Mouse (Mus musculus) B cell, adult 2 months (primary cell): Measurements from ENCODE around the gene Foxf1.

Experiments
- DNase-seq, 2 experiments: peaks; one replicate each; pipeline ENCODE4 v3.0.0; 2022

The Foxf1 gene

DNA sequence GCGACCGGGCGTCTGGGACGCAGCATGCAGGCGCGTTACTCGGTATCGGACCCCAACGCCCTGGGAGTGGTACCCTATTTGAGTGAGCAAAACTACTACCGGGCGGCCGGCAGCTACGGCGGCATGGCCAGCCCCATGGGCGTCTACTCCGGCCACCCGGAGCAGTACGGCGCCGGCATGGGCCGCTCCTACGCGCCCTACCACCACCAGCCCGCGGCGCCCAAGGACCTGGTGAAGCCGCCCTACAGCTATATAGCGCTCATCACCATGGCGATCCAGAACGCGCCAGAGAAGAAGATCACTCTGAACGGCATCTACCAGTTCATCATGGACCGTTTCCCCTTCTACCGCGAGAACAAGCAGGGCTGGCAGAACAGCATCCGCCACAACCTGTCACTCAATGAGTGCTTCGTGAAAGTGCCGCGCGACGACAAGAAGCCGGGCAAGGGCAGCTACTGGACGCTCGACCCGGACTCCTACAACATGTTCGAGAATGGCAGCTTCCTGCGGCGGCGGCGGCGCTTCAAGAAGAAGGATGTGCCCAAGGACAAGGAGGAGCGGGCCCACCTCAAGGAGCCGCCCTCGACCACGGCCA lies 32.5 kb downstream of the Foxf1 start:
- DNase-seq, result peak; percentile 44 to 48

DNA sequence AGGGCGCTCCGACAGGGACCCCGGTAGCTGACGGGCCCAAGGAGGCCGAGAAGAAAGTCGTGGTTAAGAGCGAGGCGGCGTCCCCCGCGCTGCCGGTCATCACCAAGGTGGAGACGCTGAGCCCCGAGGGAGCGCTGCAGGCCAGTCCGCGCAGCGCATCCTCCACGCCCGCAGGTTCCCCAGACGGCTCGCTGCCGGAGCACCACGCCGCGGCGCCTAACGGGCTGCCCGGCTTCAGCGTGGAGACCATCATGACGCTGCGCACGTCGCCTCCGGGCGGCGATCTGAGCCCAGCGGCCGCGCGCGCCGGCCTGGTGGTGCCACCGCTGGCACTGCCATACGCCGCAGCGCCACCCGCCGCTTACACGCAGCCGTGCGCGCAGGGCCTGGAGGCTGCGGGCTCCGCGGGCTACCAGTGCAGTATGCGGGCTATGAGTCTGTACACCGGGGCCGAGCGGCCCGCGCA lies 33.0 kb downstream of the Foxf1 start:
- peak in 1 of 2 experiments; percentile 42 for DNase-seq

DNA sequence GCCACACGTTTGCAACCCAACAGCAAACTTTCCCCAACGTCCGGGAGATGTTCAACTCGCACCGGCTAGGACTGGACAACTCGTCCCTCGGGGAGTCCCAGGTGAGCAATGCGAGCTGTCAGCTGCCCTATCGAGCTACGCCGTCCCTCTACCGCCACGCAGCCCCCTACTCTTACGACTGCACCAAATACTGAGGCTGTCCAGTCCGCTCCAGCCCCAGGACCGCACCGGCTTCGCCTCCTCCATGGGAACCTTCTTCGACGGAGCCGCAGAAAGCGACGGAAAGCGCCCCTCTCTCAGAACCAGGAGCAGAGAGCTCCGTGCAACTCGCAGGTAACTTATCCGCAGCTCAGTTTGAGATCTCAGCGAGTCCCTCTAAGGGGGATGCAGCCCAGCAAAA lies 33.7 kb downstream of the Foxf1 start:
- no peak for DNase-seq

DNA sequence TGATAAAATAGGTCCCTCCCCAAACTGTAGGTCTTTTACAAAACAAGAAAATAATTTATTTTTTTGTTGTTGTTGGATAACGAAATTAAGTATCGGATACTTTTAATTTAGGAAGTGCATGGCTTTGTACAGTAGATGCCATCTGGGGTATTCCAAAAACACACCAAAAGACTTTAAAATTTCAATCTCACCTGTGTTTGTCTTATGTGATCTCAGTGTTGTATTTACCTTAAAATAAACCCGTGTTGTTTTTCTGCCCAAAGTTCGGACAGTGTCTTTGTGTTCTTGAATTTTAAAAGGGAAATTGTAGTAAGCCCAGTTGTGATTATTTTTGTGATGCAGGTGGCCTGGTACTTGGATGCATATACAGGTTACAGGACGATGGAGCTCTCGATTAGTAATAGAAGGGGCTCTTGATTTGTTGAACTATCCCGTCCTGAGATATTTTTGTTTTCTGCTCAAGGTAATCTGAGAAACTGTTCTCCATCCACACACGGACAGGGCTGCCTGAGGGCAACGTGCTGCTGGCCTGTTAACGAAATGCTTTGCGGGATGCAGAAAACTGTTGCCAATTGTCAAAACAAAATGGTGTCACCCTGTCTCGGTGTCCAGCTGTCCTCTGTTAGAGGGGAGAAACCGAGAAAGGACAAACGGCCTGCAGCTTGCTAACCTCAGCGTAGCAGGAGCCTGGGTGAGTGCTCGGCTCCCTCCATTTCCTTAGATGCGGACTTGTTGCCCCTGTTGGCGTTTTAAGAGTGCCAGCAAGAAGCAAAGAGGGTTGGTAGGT lies 34.6 kb downstream of the Foxf1 start:
- DNase-seq, result no peak

DNA sequence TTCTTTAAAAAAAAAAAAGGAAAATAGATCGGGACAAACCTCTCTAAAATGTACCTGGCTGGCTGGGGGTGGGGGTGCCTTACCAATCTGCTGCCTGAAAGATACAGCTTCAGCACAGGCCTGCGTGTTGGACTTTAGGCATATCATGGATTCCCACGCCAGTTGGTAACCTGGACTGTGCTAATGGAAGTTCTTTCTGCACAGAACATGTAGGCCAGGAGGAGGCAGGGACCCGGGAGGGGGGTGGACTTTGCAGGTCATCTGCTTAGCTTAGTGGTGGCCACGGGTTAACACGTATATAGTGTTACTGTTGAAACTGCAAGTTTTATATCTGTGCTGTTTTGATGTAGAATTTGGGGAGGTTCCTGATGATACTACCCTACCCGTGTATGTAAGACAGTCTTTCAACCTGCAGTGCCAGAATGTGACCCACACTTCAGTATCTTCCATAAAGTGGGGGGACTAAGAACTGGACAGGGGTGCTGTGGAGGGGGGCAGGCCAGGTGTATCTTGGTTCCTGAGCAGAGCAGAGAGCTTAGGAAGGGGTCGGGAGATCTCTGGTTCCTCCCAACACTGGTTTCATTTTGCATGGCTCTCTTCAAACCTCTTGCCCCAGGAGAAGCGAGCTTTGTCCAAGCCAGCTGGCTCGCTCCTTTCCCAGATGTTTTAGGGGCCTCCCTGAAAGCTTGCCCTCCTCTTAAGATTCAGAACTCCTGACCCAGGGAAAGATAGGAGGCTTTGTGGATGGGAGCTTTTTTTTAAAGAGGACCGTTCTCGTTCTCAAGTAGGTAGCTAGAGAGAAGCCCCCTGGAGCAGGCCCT lies 35.7 kb downstream of the Foxf1 start:
- no peak for DNase-seq

DNA sequence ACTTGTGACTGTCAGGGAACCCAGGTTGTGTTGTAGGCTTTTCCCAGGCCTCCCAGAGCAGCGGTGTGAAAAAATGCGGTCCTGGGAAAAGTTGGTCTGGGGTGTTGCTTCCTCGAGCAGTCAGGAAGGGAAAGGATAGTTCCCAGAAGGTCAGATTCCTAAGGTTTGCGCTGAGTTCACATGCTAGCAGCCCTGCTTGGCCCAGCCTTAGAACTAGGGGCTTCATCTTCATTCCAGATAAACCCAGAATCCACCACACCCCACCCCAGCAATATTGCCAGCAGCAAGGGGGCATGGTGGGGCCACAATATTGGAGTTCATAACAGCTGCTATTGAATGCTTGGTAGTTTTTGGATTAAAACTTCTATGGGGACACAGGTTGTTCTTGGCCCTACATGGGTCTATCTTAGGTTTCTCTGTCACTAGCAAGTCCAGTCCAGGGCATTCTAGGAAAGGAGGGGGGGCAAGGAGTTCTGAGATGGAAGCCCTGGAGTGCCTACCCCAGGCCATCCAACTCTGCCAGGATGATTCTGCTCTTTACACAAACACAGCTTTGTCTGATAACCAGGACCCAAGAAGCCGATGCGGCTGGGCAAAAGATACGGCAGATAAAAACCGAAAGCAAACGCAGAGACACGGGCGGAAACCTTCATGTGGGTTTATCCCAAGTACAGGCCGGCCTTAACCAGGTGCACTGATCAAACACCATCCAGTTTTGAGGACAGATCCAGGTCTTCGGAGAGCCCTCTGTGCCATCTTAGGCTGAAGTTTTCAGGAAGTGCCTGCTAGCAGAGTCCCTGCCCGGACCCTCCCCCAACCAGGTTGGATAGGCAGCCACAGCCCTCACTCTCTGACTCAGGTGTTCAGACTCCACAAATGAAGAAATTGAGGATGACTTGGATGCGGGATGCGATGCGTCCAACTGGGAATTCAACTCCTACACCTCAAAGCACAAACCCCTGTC lies 36.6 kb downstream of the Foxf1 start:
- DNase-seq, result no peak

DNA sequence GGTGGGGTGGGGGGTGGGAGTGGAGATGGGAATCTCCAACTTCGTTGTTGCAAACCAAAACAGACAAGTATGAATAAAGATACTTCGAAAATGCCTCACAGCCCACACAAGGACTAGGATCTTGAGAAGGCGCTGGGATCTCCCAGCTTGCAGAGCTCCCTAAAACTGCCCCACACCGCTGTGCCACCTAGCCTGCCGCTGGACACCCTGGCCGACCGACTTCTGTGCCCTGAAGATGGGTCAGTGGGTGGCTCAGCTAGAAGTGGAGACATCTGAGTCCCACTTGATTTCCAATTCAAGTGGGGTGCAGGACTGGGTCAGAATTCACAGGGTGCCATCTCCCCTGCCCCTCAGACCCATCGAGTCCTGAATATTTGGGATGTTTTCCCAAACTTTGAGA lies 37.5 kb downstream of the Foxf1 start:
- no peak for DNase-seq

DNA sequence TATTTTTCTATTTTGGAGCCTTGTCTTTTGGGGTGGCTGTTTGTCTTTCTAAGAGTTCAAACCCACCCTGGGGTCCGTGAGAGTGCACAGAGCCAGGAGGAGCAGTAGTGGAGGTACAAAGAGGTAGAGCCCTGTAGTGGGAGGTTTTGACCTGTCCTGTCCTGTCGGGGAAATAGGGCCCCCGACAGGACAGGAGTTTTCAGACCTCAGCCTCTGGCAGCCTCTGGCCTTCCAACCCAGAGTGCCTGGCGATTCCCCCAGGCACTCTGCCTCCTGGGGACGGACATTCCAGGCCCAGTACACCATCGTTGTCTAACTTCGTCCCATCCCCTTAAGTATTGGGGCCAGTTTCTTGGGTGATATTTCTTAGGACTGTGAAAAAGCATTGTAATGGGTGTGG lies 38.2 kb downstream of the Foxf1 start:
- no peak for DNase-seq

DNA sequence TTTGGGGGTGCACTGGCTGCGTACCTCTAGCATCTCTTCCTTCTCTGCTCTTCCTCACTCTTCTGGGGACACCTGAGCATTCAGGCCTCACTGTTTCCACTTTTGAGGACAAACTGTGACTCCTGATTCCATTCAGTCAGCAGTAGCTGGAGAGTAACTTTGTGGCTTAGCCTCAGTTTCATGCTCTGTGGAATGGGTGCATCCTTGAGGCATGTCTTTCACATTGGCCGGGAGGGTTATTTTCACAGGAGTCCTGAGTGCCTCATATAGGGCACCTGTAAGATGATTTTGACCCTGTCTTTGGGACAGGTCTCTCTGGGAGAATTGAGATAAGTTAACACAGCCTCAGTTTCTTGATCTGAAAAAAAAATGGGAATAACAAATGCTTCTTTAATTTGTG lies 38.9 kb downstream of the Foxf1 start:
- no peak for DNase-seq

DNA sequence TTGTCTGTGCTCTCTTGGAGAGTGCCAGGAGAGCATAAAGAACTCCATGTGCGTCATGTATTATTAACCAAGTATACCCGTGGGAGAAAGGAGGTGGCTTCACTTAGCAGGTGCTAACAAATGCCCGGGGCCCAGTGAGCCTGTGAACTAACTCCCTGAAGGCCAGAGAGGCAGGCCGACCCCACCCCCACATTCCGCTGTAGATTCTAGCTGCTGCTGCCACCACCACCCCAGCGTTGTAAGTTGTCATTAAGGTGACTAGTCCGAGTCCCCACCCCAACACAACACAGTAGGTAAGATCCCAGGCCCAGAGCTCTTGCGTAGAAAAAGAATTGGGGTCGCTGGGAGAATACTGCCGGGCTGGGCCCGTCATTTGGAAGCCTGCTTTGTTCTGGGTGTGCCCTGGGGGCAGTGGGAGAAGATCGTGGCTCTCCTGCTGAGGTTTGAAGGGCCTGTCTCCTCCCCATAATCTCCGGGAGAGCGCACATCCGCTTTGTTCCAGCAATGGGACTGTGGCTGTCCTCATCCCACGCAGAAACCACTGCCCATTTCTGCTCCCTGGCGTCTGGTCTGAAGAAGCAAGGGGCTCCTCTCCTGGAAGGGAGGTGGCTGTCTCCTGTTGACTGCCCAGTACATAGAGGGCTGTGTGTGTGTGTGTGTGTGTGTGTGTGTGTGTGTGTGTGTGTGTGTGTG lies 40.5 kb downstream of the Foxf1 start:
- DNase-seq, result no peak

DNA sequence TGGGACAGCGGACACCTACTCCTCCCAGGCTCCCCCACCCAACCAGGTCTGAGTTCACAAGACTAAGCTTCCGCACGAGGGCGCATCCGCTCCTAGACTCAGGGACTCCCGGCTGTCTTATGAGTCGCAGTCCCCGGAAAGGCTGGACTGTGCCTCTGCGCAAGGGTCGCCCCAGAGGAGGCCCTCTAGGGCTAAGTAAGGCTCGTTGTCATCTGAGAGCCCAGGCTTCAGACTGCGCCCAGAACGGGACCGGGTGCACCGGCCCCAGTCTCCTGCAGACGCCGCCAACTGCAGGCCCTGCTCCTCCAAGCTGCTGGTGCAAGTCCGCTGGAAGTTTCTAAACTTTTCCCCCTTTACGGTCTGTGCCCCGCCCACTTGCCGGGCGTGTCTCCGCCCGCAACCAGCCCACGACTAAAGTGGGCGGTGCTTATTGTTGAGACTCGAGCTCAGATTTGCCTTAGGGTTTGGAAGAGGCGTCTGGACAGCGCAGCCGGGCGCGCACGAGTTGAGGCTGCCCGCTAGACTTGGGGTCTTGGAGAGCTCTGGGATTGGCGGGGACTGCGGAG lies 41.2 kb downstream of the Foxf1 start:
- DNase-seq, result no peak

DNA sequence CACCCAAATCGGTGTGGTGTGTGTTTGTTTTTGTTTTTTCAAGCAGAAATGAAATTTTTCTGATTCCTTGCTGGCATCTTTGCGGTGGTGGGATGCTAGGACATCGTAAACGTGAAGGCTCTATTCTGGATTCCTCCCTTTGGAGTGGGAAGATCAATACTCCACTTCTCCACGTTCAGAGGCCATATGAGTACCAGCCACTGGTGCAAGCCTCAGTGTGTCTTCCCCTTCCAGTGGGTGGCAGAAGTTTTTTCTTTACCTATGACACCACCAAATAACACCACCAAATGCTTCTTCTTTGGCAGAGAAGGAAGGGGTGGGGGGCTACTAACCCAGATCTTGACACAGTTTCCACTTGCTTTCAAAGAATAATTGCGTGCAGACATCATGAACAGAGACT lies 42.0 kb downstream of the Foxf1 start:
- no peak for DNase-seq

DNA sequence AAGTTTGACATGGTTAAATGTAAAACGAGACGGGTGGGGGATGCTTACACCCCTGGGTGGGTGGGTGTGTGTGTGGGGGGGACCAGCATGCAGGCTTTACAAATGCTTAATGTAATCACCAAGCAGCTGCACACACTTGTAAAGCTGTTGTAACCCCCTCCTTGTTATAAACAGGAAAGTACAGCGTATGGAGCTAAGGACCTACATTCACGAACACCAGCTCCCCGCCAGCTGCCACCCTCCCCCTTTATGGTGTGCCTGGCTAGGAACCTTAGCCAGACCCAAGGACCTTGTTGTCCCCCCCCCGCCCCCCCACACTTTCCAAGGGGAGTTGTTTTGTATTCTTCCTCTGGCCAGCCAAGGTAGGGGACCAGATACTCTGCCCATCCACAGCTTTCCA lies 42.5 kb downstream of the Foxf1 start:
- no peak for DNase-seq

DNA sequence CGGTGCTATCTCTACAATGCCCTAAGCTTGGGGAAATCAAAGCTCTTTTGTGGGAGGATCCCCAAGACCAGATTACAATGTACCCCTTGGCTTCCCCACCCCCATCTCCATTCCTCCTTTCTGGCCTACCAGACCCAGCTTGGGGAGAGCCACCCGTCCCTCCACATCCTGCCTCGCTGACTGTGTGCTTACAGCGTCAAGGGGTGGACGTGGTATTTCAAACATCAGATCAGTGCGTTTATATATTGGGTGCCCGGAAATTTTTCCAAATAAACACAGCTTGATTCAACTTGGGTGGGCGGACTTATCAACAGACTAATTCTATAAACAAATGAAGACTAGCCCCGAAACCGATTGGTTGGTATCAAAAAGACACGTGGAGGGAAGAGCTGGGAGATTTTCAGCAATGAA lies 43.1 kb downstream of the Foxf1 start:
- no peak for DNase-seq

DNA sequence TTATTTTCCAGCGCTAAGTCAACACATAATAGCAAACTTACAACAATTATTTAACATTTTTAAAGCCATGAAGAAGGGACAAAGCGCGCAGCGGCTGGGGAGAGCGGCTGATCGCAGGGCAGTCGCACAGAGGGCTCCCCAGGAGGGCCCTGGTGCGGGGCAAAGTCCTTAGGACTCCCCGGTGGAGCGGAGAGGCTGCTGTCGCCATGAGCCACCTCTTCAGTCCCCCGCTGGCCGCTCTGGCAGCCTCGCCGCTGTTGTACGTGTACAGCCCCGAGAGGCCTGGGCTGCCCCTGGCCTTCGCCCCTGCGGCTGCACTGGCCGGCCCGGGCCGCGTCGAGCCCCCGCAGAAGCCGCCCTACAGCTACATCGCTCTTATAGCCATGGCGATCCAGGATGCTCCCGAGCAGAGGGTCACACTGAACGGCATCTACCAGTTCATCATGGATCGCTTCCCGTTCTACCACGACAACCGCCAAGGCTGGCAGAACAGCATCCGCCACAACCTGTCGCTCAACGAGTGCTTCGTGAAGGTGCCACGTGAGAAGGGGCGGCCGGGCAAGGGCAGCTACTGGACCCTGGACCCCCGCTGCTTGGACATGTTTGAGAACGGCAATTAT lies 43.7 kb downstream of the Foxf1 start, which contains the start of gene Foxl1:
Gene Foxl1, plus strand, starts transcription at position 185 of the 620 bp plus-strand sequence.
- DNase-seq, result no peak

DNA sequence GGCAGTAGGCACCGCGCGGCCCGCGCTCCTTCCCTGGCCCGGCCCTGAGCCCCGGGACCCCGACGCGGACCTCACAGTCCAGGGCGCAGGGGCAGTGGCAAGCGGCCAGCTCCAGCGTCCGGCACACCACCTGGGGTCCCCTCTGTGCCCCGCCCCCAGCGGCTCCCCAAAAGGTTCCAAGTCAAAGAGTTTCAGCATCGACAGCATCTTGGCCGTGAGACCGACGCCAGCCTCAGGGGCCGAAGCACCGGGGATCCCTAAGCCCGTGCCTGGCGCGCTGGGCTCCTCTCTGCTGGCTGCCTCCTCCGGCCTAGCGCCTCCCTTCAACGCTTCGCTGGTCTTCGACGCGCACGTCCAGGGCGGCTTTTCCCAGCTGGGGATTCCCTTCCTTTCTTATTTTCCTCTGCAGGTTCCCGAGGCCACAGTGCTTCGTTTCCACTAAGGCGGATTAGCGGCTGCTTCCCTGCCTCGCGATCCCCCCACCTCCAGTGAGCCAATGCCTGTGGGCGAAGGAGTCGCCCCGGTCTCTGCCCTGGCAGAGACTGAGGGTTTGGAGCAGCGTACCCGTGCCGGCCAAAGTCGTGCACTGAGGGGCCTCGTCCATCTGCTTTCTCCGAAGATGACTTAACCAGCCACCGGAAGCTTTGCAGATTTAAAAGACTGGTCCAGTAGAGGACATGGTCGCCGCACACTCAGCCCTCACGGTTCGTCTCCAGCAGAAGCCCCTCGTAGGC lies 44.5 kb downstream of the Foxf1 start:
- DNase-seq, result no peak

DNA sequence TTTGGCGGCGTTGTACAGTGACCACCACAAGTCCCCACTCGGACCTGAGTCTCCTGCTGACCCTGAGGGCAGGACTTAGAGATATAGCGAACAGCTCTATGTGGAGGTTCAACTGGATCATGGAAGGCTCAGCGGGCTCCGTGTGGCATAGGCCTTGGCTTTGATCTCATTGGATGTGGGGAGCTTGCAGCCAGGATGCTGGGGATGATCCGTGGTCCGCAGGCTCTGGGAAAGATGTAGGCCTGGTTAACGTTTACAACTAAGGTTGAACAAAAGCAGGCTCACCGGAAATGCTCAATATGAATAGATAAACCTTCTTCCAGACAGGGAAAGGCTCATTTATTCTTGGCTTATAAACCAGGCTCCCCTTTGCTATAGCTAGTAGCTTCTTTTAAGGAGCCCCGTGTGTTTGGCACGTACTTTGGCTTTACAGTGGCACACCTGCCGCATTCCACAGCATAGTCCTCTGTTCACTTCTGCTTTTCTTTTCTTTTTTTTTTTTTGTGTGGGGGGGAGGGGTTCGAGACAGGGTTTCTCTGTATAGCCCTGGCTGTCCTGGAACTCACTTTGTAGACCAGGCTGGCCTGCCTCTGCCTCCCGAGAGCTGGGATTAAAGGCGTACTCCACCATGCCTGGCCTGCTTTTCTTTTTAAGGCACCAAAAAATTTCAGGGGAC lies 45.2 kb downstream of the Foxf1 start:
- DNase-seq, result no peak

DNA sequence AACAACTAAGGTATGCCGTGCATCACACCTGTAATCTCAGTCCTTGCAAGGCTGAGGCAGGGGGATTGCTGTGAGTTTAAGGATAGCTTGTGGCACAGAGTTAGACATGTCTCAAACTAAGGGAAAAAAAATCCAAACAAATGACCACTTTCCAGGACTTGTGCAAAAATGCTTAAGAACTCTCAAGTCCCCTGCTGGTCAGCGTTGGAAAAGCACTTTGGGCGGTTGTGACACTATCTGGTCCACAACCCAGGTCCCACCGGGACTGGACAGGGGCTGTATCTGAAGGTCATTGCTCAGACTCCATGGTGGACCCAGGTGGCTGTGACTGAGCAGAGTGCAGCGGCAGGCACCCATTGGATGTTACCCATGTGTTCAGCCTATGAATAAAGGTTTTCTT lies 46.3 kb downstream of the Foxf1 start:
- DNase-seq, result peak; percentile 29 to 32

DNA sequence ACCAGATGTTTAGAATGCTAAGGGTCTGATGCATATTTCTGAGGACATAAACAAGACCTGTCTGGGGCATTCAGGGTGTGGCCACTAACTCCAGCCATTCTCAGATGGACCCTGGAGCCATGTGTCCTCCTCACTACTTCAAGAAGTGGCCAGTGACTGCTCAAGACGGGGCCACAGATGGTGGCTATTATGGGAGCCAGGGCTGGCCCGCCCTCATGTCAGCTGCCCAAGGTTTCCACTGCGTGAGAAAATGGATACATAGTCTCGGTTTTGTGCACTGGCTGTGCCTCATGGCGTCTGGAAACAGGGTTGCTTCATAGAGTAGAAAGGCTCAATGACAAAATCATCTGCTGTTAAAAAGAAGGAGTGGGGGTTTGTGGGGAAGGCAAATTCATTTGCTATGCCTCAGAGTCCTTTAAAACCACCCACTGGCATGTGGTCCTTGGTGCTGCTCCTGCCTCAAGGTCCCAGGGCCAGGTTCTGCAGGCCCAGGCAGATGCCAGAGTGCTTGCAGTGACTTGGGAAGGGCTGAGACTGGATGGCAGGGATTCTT lies 48.9 kb downstream of the Foxf1 start:
- no peak for DNase-seq
